Mouse (Mus musculus) stomach, postnatal 0 days (tissue): ENCODE results near the gene Mgat5.

Experiments
- CTCF ChIP-seq: IDR thresholded peaks from 2 replicates; pipeline ENCODE4 v1.5.1; 2016; ENCODE audit warnings: antibody characterized with exemption, low read depth, mild to moderate bottlenecking, moderate library complexity
- EP300 ChIP-seq: optimal IDR thresholded peaks from 2 replicates; pipeline ENCODE3; 2016; ENCODE audit warnings: antibody characterized with exemption

DNA sequence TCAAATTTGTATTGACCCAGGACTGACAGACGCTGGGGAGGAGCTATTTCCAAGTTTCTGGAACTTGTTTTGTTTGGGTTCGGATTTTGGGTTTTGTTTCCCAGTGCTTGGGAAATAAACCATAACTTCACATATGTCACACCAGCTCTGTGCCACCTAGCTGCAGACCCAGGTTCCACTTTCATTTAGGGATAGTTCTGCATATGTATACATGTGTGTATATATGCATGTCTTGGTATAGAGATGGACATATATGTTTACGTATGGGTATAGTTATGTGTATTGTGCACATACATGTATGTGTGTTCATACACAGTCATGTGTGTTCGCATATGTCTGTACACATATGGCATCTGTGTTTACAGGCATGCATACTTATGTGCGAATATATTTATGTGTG, 326.9 kb downstream of the Mgat5 start:
- TF ChIP-seq CTCF (no peak), EP300 (no peak)
